Mouse (Mus musculus): ENCODE measurements around the gene Uckl1. TPM values are rescaled to one million over a fixed set of nuclear protein-coding genes. Genes with fewer than 3 reads are reported as not detected.

Gene Uckl1
- polyA plus RNA-seq, 1 experiment from 2014 or later = 33.9 TPM

- no peak overlapping the region for H3K27ac ChIP-seq
- H3K4me3 ChIP-seq (ENCODE audit: inconsistent target) = no peak overlapping the region
- peaks cover 31% of the 10 kb centered on the region for H3K79me2 ChIP-seq (ENCODE audit: inconsistent target)
- WGBS (ENCODE audit: missing documents) = 89% methylated on average over 1 of the region's 1 CpGs
- peaks cover 25% of the 10 kb centered on the region for H3K36me3 ChIP-seq (ENCODE audit: inconsistent target)
These were observed 1.8 kb downstream of the Uckl1 start for GRCm38 (mm10) chr2:181582939-181583338.

GRCm38 (mm10) chr2:181582358-181582757 is 2.3 kb downstream of the Uckl1 start:
- Histone ChIP-seq H3K79me2 (ENCODE audit: inconsistent target) (peaks cover 36% of the 10 kb centered on the region), H3K27ac (no peak overlapping the region), H3K4me3 (ENCODE audit: inconsistent target) (no peak overlapping the region), H3K36me3 (ENCODE audit: inconsistent target) (peaks cover 20% of the 10 kb centered on the region)
- WGBS (ENCODE audit: missing documents) = 97% methylated on average over 2 of the region's 2 CpGs

- Histone ChIP-seq H3K27ac (peak overlapping the region; percentile 90), H3K79me2 (ENCODE audit: inconsistent target) (peaks cover 44% of the 10 kb centered on the region), H3K36me3 (ENCODE audit: inconsistent target) (peaks cover 14% of the 10 kb centered on the region), H3K4me3 (ENCODE audit: inconsistent target) (peak overlapping the region; percentile 85)
- 1% methylated on average over 49 of the region's 49 CpGs for WGBS (ENCODE audit: missing documents)
These were observed 3.1 kb downstream of the Uckl1 start for GRCm38 (mm10) chr2:181581402-181582120.

GRCm38 (mm10) chr2:181581016-181581401 is 3.7 kb downstream of the Uckl1 start:
- peaks cover 50% of the 10 kb centered on the region for H3K79me2 ChIP-seq (ENCODE audit: inconsistent target)
- WGBS (ENCODE audit: missing documents) = 0% methylated on average over 11 of the region's 11 CpGs
- peaks cover 9% of the 10 kb centered on the region; the same call in 1 of the 2 replicates for H3K36me3 ChIP-seq (ENCODE audit: inconsistent target)
- peak overlapping the region; percentile 85 for H3K4me3 ChIP-seq (ENCODE audit: inconsistent target)
- peak overlapping the region; percentile 90 for H3K27ac ChIP-seq

GRCm38 (mm10) chr2:181580131-181580772 is 4.4 kb downstream of the Uckl1 start:
- peaks cover 53% of the 10 kb centered on the region for H3K79me2 ChIP-seq (ENCODE audit: inconsistent target)
- whole genome bisulfite sequencing (ENCODE audit: missing documents) = 78% methylated on average over 5 of the region's 5 CpGs
- H3K4me3 ChIP-seq (ENCODE audit: inconsistent target) = peak overlapping the region; percentile 85
- H3K36me3 ChIP-seq (ENCODE audit: inconsistent target) = peaks cover 2% of the 10 kb centered on the region; the same call in 1 of the 2 replicates
- H3K27ac ChIP-seq = peak overlapping the region; percentile 90

- 100% methylated on average over 1 of the region's 1 CpGs for WGBS (ENCODE audit: missing documents)
- H3K4me3 ChIP-seq (ENCODE audit: inconsistent target) = no peak overlapping the region
- H3K79me2 ChIP-seq (ENCODE audit: inconsistent target) = peaks cover 53% of the 10 kb centered on the region
- H3K36me3 ChIP-seq (ENCODE audit: inconsistent target) = peaks cover 3% of the 10 kb centered on the region
- no peak overlapping the region for H3K27ac ChIP-seq
These were observed 5.0 kb downstream of the Uckl1 start for GRCm38 (mm10) chr2:181579681-181580080.

GRCm38 (mm10) chr2:181578790-181579618 is 5.7 kb downstream of the Uckl1 start:
- 84% methylated on average over 5 of the region's 5 CpGs for WGBS (ENCODE audit: missing documents)
- Histone ChIP-seq H3K79me2 (ENCODE audit: inconsistent target) (peaks cover 53% of the 10 kb centered on the region), H3K4me3 (ENCODE audit: inconsistent target) (no peak overlapping the region), H3K36me3 (ENCODE audit: inconsistent target) (peaks cover 10% of the 10 kb centered on the region), H3K27ac (no peak overlapping the region)

GRCm38 (mm10) chr2:181577981-181578581 is 6.6 kb downstream of the Uckl1 start:
- no peak overlapping the region for H3K4me3 ChIP-seq (ENCODE audit: inconsistent target)
- WGBS (ENCODE audit: missing documents) = 95% methylated on average over 7 of the region's 7 CpGs
- H3K79me2 ChIP-seq (ENCODE audit: inconsistent target) = peaks cover 53% of the 10 kb centered on the region
- H3K36me3 ChIP-seq (ENCODE audit: inconsistent target) = peaks cover 19% of the 10 kb centered on the region
- H3K27ac ChIP-seq = no peak overlapping the region

- H3K36me3 ChIP-seq (ENCODE audit: inconsistent target) = peaks cover 29% of the 10 kb centered on the region
- 89% methylated on average over 2 of the region's 2 CpGs for WGBS (ENCODE audit: missing documents)
These were observed 7.6 kb downstream of the Uckl1 start for GRCm38 (mm10) chr2:181577126-181577525.

GRCm38 (mm10) chr2:181576613-181577012 is 8.1 kb downstream of the Uckl1 start:
- Histone ChIP-seq H3K4me3 (ENCODE audit: inconsistent target) (no peak overlapping the region), H3K36me3 (ENCODE audit: inconsistent target) (peaks cover 34% of the 10 kb centered on the region), H3K27ac (no peak overlapping the region), H3K79me2 (ENCODE audit: inconsistent target) (peaks cover 53% of the 10 kb centered on the region)
- WGBS (ENCODE audit: missing documents) = 96% methylated on average over 2 of the region's 2 CpGs

More at GRCm38 (mm10) chr2:181577126-181577525, 7.6 kb downstream of the Uckl1 start:
- peaks cover 53% of the 10 kb centered on the region for H3K79me2 ChIP-seq (ENCODE audit: inconsistent target)
- H3K27ac ChIP-seq = no peak overlapping the region
- H3K4me3 ChIP-seq (ENCODE audit: inconsistent target) = no peak overlapping the region

GRCm38 (mm10) chr2:181574921-181575545 is 9.7 kb downstream of the Uckl1 start:
- peaks cover 44% of the 10 kb centered on the region for H3K79me2 ChIP-seq (ENCODE audit: inconsistent target)
- 96% methylated on average over 7 of the region's 7 CpGs for WGBS (ENCODE audit: missing documents)
- peaks cover 43% of the 10 kb centered on the region for H3K36me3 ChIP-seq (ENCODE audit: inconsistent target)
- no peak overlapping the region for H3K27ac ChIP-seq
- H3K4me3 ChIP-seq (ENCODE audit: inconsistent target) = no peak overlapping the region

- peaks cover 53% of the 10 kb centered on the region for H3K36me3 ChIP-seq (ENCODE audit: inconsistent target)
- peaks cover 33% of the 10 kb centered on the region for H3K79me2 ChIP-seq (ENCODE audit: inconsistent target)
- H3K4me3 ChIP-seq (ENCODE audit: inconsistent target) = no peak overlapping the region
- 91% methylated on average over 9 of the region's 9 CpGs for WGBS (ENCODE audit: missing documents)
- H3K27ac ChIP-seq = no peak overlapping the region
These were observed 10.7 kb downstream of the Uckl1 start for GRCm38 (mm10) chr2:181573961-181574360.

- Histone ChIP-seq H3K27ac (no peak overlapping the region), H3K4me3 (ENCODE audit: inconsistent target) (no peak overlapping the region), H3K36me3 (ENCODE audit: inconsistent target) (peaks cover 56% of the 10 kb centered on the region), H3K79me2 (ENCODE audit: inconsistent target) (peaks cover 26% of the 10 kb centered on the region)
- 94% methylated on average over 15 of the region's 15 CpGs for WGBS (ENCODE audit: missing documents)
These were observed 11.5 kb downstream of the Uckl1 start for GRCm38 (mm10) chr2:181572921-181573920.
